Mouse (Mus musculus): ENCODE results near the gene Smad9.
A peak's percentile ranks its signal among the peaks of the same experiment; 100 is the strongest.
"Not testable (repeated sequence)": the region's sequence is repeated elsewhere in the genome, so short reads cannot be mapped to it uniquely, and the experiment has no call there.

Gene Smad9

DNA sequence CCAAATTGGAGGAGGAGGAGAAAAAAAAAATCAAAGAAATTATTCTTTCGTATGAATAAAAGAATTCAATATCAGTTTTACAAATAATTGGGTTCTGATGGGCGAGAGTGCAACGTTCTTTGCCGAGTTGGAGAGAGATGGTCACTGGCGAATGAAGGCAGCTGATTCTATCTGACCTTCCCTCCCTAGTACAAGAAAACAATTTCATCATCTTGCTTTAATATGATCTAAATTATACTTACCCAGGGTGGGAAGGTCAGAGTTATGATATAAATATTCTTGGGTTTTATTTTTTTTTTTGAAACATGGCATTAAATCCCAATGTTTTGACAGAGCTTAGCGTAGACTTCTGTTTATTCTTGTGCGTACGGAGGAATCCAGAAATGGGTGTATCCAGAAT lies 2.1 kb downstream of the Smad9 start:
- DNase-seq (ENCODE audit: low read depth, low spot score), result no peak

DNA sequence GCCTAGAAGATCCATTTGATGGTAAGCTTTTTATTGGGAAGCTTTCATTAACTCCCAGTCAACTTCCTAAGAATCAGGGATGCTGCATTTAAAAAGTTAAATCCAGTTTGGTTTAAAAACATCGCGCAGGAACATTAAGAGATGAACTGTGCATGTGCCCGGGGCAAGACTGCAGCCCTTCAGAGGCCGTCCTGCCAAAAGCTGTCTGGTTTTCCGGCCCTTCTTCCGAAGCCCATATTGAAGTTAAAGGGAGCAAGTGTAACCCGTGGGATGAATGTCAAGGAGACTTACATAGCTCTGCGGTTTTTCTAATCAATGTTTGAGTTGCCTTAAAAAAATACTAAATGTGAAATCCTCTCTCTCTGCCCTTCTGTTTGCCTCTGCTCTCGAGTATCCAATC lies 3.8 kb downstream of the Smad9 start:
- no peak for DNase-seq (ENCODE audit: low read depth, low spot score)

DNA sequence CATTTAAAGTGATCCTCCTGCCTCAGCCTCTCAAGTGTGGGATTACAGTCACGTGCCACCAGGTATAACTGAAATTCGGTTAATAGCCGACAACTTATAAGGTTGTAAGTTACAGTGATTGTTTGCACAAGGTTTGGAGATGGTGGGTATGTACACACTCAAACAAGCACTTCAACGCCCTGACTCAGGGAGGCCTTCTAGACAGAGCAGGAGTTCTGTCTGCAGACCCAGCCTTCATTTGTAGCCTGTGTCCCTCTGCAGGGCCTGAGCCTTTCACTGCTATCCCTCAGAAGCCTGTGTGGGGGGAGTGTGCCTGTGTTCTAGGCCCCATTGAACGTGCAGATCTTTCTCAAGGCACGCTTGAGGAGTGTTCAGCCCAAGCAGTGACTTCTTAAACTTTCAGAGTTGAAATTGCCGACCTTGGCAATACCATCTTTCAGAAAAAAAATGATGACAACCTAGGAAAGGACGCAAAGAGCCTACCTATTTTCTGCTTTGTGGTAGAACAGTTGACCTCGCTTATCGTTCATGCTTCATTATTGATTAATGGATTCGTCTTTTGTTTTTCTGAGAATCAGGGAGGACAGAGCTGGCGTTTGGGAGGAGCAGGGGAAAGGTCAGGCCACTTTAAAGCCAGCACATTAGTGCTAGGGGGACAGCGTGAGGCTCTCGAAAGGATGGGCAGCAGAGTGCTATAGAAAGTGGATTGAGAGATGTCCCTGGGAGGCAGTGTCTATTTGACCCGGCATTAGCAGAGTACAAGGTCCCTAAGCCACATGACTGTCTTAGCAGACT lies 5.1 kb downstream of the Smad9 start:
- no peak for DNase-seq (ENCODE audit: low read depth, low spot score)

DNA sequence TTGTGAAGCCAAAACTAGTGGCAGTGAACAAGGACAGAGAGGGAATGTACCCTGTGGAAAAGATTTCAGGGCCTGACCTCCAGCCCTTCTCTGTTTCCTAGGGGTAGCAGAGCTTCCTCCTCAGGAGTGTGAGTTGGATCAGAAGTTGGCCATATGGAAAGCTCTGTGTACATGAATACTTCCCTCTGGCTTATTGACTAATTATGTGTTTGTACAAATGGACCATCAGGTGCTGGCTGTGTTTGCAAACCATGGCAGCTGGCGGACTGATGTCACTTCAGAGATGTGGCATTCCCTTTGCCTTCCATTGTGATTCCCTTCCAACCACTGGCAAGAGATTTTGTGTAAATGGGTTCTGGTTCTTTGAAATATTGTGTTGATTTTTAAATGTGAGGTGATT lies 5.9 kb downstream of the Smad9 start:
- DNase-seq (ENCODE audit: low read depth, low spot score), result no peak

DNA sequence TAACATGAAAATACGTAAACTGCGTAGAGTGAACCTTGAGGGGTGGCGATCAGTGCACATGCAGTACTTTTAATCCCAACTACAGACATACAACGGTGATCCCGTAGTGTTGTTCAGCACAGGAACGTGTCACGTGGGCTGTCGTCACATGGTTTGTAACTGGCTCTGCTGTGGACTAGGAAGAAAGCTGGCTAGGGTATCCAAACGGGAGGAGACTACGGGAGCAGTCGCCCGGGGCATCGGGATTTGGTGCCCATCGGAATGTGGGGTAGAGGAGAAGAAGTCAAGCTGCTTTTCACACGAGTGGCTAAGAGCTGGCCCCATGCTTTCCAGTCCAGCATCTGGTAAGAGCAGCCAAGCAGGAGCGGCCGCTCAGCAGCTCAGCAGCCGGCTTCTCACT lies 9.0 kb downstream of the Smad9 start:
- peak; percentile 10 for DNase-seq (ENCODE audit: low read depth, low spot score)

DNA sequence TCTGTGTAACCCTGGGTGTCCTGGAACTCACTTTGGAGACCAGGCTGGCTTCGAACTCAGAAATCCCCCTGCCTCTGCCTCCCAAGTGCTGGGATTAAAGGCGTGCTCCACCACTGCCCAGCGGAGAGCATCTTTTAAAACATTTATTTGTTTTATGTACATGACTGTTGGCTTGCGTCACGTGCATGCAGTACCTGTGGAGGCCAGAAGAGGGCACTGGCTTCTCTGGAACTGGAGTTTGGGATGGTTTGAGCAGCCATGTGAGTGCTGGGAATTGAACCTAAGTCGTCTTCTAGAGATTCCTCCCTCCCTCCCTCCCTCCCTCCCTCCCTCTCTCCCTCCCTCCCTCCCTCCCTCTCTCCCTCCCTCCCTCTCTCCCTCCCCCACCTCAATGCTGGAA lies 10.1 kb downstream of the Smad9 start:
- DNase-seq (ENCODE audit: low read depth, low spot score), result not testable (repeated sequence)

DNA sequence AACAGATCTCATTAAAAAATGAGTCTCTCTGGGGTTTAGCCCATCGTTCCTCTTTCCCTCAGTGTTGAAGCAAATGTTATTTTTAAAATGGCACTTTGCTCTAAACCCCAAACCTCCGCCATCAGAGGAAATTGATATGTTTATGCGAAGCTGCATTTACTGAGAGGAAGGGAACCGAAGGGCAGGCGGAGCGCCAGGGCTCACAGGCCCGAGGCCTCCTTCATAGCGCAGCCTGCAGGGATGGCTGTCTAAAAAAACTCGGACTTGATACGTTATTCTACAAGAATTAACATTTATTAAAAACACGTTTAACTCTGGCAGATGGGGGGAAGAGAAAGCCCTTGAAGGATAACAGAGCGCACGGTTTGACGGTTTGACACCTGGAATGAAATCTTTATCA lies 10.7 kb downstream of the Smad9 start:
- no peak for DNase-seq (ENCODE audit: low read depth, low spot score)

DNA sequence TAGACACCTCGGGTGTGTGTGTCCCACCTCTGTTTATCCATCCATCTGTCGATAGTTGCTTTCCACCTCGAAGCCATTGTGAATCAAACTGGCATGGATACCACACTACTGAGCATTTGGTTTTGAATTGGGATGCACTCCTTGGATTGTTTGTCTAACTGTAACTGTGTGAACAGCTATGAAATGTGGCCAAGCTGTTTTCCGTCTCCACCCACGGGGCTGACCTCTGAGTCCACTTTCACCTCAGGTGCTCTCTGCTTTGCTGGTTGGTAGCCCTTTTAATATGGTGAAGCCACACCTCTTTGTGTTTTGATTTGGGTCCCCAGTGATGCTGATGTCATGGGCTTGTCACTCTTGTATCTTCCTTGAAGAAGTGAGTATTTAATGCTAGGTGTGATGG lies 11.4 kb downstream of the Smad9 start:
- DNase-seq (ENCODE audit: low read depth, low spot score), result no peak

DNA sequence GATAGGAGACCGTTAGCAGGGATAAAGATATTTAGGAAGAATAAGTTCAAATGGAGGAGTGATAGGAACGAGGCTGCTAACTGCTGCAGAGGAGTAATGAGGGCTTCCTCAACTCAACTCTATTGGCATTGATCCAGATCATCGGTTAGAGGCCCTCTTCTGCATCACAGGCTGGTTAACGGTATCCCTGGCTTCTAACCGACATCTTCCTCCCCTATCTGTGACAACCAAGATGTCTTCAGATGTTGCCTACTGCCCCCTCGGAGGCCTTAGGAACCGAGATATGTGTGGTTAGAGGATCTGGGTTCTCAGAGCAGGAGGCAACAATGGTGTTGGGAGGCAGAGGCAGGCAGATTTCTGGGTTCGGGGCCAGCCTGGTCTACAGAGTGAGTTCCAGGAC lies 13.2 kb downstream of the Smad9 start:
- DNase-seq (ENCODE audit: low read depth, low spot score), result no peak

DNA sequence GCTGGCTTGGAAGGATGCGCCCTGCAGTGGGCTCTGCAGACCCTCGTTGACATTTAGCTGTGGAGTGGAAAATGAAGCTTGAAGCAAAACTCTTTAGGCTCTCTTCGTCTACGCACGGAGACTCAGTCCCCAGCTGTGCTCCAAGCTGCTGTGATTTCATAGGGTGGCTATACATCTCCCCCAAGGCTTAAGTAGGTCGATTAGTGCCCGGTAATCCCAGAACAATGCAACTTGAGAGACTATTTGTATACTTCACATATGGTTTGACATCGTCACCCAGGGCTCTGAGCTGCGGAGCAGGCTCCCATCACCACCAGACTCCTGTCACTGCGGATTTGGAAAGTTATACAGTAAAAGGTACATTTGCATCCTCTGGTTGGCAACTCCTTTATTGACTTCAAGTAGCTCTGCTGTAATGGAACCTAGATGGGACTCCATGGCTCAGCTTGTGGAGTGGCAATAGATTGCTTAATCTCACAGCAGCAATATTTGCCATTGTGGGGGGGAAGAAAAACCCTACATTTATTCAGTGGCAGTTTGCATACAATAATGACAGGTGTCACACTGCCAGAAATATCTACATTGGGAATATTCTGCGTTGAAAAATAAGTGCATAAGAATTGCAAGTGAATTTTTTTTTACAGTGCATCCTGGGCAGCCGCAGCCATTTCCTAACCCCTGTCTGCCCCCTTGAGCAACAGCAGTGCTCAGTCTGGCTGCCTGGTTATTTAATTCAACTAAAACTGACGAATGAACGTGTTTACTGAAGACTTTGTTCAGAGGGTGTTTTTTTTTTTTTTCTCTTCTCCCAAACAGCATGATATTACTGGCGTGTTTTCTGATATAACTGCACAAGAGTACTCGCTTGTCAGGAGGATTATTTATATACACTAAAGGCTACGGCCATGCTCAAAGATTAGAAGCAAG lies 14.2 kb downstream of the Smad9 start:
- no peak for DNase-seq (ENCODE audit: low read depth, low spot score)

DNA sequence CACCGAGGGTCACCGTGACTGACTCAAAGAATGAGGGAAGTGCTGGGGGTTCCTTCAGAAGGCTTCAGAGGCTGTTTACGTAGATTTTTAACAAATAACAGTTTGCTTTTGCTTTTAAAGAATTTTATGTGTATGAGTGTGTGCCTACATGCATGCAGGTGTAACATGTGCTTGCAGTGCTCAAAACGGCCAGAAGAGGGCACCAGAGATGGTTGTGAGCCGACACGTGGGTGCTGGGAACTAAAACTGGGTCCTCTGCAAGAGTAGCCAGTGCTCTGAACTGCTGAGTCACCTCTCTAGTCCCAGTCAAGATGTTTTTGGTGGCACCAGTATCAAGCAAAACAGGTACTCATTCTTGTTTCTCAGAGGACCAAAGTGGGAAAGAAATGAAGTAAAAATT lies 18.2 kb downstream of the Smad9 start:
- no peak for DNase-seq (ENCODE audit: low read depth, low spot score)

DNA sequence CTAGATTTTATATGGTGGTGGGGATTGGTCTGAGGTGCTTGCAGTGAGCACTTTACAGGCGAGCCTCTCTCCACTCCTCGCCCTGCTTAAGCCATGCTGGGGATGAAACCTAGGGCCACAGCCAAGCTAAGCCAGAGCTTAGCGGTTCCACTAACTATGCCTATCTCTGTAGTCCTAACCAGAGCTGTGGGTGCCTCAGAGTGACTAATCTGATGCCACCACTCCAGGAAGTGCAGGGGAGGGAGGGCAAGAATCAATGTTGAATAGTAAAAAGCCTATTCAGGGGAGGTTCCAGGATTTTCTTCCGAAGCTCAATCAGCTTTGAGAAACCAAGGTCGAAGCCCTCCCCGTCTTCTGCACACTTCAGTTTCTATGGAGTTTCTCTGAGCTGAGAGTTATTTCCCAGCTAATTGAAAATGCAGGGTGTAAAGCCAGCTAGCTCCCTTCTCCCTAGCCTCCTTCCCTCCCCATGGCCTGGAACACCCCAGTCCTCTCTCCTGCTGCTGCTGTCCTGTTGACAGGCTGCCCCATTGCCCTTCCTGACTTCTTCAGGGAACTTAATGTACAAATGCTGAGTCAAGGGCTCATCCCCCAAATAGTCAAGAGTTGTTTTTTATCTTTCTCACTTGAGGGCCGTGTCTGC lies 20.7 kb downstream of the Smad9 start:
- no peak for DNase-seq (ENCODE audit: low read depth, low spot score)

DNA sequence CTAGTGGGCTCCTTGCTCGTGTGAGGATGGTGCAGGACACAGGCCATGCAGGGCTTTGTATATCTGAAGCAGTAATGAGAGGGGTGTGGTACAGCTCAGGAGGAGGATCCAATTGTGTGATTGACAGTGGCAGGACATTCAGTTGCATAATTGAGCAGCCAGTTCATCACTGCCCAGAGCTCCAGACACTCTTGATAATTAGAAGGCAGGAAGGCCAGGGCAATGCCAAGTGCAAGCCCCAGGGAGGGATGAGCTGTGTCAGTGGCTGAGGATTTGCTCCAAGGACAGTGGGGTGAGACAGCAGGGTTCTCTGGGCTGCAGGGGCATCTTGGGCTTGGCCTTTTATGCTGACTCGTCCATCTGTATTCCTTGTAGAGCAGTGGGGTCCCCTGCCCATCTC lies 35.2 kb downstream of the Smad9 start:
- DNase-seq (ENCODE audit: low read depth, low spot score), result no peak

DNA sequence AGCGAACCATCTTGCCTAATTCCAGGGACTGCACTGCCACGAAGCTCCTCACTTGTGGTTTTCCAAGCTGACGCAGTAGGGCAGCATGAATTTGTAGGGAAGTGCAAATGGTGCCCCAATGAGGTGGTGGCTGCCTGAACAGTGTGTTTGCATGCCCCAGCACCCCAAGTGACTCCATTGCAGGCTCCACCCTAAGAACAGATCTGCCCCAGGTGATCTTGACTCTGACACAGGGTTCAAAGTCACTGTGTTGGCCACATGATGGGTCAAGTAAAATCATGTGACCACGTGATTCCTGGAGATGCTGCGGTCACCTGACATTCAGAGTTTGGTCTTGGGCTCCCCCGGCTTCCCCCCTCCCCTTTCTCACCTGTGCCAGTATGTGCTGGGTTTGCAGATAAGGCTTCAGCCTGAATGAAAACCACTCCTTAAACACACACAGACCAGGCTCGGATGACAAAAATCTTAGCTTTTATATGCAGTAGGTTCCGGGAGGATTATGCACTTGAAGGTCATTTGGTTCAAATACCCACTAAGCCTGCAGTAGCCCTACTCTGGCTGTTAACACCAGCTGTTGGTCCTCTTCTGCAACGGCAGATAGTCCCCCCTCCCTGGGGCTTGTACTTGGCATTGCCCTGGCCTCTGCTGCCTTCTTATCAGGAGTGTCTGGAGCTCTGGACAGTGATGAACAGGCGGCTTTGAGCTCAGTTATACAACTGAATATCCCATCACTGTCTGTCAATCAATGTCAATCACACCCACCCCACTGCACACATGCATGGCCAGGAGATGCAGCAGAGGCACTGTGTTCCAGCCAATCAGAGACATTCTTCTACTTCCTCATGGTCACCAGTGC lies 36.7 kb downstream of the Smad9 start:
- no peak for DNase-seq (ENCODE audit: low read depth, low spot score)

DNA sequence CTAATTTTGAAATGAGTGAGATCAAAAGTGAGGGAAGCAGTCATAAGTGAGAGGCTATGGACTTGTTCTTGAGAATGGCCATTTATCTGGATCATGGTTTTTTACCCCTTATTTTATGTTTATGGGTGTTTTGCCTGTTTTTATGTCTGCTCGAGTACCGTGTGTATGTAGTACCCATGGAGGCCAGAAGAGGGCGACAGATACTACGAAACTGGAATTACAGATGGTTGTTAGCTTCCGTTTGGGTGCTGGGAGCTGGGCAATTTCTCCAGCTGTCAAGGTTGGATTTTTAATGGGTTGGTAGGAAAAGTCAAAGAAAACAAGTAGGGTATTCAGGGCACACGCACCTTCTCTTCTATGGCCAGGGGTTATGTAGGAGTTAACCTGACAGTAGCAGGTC lies 38.4 kb downstream of the Smad9 start:
- DNase-seq (ENCODE audit: low read depth, low spot score), result no peak

DNA sequence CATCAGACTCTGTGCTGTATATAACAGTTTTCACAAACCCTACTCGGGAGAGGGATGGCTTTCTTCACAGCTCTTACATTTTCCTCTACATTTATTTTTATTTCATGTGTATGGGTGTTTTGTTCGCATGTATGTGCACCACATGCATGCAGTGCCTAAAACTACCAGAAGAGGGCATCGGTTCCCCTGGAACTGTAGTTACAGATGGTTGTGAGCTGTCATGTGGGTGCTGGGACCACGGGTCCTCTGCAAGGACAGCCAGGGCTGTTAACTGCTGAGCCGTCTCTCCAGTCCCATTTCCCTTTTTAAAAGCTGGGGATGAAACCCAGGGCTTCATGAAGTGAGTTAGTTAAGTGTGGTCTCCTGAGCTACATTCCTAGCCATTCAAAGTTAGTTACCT lies 40.0 kb downstream of the Smad9 start:
- no peak for DNase-seq (ENCODE audit: low read depth, low spot score)

DNA sequence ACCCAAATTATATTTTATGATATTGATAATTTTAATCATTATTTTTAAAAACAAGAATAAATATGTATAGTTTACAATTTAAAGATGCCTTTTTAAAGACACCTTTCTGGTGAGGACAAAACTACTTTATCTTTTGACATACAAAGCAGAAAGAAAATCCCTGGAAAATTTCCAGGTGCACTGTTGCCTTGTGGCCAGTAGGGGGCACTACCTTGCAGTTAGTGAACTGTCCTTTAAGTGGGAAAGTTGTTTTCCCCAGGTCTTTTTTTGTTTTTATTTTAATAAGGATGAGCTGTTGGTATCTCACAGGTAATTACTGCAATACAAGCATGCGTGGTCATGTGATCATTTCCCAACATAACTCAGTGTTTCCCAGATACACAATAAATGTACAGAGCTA lies 40.4 kb downstream of the Smad9 start:
- no peak for DNase-seq (ENCODE audit: low read depth, low spot score)

DNA sequence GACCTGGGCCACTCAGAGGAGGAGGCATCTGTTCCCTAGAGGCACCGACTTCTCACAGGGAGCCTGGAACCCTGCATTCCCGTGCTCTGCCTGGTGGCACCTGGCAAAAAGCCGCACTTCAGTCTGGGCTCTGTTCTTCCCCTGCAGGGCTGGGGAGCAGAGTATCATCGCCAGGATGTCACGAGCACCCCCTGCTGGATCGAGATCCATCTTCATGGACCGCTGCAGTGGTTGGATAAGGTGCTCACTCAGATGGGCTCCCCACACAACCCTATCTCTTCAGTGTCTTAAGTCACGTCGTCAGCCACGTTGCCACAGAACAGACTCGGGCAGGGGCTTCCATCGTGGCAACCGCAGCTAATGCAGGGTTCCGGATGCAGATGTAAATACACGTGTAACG lies 41.8 kb downstream of the Smad9 start:
- no peak for DNase-seq (ENCODE audit: low read depth, low spot score)

DNA sequence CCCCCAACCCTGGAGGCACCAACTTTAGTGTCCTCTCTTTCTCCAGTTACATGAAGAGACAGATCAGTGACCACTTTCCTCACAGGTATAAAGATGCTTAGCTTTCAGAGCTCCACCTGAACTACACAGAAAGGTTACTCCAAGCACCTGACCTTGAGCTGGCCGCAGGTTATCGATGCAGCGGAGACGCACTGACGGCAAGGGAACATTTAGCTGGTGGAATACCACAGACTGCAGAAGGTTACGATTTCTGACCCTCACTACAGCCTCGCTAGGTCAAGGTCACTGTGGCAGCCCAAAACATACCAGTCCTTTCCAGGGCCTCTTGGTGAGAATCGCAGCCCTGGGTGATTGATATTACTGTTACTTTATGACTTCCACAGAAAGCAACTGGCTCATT lies 48.3 kb downstream of the Smad9 start:
- no peak for DNase-seq (ENCODE audit: low read depth, low spot score)

DNA sequence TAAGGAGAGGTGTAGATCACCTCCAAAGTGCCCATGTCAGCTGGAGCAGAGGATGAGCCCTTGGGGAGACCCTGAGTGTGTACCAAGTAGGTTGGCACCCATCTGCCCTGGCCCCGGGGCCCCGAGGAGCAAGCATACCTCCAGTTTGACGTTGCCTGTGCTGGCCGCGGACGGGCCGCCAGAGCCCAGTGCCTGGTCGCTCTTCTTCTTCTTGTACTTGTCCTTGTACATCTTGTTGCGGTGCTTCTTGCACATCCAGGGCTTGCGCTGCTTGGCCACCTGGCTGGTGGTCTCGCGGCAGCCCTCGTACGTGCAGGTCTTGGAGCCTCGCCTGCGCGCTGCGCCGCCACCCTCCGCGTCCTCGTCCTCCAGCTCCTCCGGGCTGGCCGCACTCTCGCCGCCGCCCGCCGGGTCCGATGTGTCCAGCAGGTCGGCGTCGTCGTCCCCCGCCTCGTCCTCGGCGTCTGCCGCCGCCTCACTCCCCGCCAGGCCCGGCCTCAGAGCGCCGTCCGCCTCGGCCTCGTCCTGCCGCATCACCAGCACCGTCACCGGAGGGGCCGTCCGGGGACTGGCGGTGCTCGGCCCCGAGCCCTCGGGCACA lies 51.8 kb downstream of the Smad9 start:
- DNase-seq (ENCODE audit: low read depth, low spot score), result peak; percentile 20

DNA sequence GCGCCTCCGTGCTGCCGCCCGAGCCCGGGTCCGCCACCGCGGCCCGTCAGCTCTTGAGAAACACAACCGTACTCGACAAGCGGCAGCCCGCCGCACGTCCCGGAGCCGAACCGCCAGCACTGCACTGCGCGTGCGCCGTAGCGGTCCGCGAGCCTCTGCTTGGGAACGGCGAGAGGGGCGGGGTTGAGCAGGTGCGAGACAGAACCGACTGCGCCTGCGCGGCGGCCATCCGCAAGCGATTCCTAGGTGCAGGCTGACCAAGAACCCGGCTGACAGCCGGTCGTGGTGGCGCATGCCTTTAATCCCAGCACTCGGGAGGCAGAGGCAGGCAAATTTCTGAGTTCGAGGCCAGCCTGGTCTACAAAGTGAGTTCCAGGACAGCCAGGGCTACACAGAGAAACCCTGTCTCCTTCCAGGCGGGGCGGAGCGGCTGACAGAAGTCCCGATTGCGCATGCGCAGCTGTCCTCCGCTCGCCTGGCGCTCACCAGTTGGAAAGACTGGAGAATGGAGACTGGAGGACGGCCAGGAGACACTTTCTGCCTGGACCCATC lies 52.4 kb downstream of the Smad9 start, which contains the start of gene Rfxap:
Gene Rfxap (minus strand): TSS at position 126 of the 552 bp plus-strand sequence.
- DNase-seq (ENCODE audit: low read depth, low spot score), result peak; percentile 90
